Mouse (Mus musculus) cerebellum, adult 2 months (tissue): ENCODE measurements around the gene Cbll1. TPM values are rescaled to one million over a fixed set of nuclear protein-coding genes. Genes with fewer than 3 reads are reported as not detected.
"Not testable (repeated sequence)": the region's sequence is repeated elsewhere in the genome, so short reads cannot be mapped to it uniquely, and the experiment has no call there.

Source experiments
- DNase-seq, 2 experiments: peaks; one replicate each; pipeline ENCODE4 v3.0.0; 2021
- H3K27ac ChIP-seq: fragments of 200-500 bp; 2 replicates; pipeline ENCODE4 v1.5.1; 2012; ENCODE audit warnings: low read length, control low read depth, inconsistent platforms; ENCODE audit not compliant: insufficient read depth
- H3K27me3 ChIP-seq: fragments of 200-500 bp; 2 replicates; pipeline ENCODE4 v1.6.1; 2012; ENCODE audit warnings: inconsistent platforms, mild to moderate bottlenecking, low read length, moderate library complexity; ENCODE audit not compliant: control insufficient read depth, insufficient read depth
- H3K4me1 ChIP-seq: fragments of 200-500 bp; 2 replicates; pipeline ENCODE4 v1.6.1; 2011; ENCODE audit warnings: low read length; ENCODE audit not compliant: control insufficient read depth, insufficient read depth
- H3K4me3 ChIP-seq: fragments of 200-500 bp; replicated peaks from 2 replicates; pipeline ENCODE3; 2011; ENCODE audit warnings: mild to moderate bottlenecking, low read depth, low read length, control low read depth; ENCODE audit not compliant: insufficient read depth
- CTCF ChIP-seq: fragments of 200-500 bp; IDR thresholded peaks from 2 replicates; pipeline ENCODE4 v1.5.1; 2011; ENCODE audit warnings: low read depth, mild to moderate bottlenecking, control low read depth, low read length, moderate library complexity, borderline replicate concordance; ENCODE audit not compliant: insufficient read depth
- POLR2A ChIP-seq: fragments of 200-500 bp; IDR thresholded peaks from 2 replicates; pipeline ENCODE4 v1.6.1; 2011; ENCODE audit warnings: low read length, control low read depth, borderline replicate concordance; ENCODE audit not compliant: insufficient read depth
- WGBS: fragments of 180-500 bp; shearing (Covaris S2); methylation state at CpG from one replicate; pipeline ENCODE4 v1.1.7; 2018; 5-methylcytosine and 5-hydroxymethylcytosine counted together
- polyA plus RNA-seq: library from polyadenylated mRNA; depleted of rRNA; stranded (reverse); fragments of >200 nt; gene quantifications from 2 replicates; pipeline ENCODE4 v1.2.3, GENCODE M21; 2012

The Cbll1 gene
- polyA plus RNA-seq, 1 experiment = 11.3 TPM

DNA sequence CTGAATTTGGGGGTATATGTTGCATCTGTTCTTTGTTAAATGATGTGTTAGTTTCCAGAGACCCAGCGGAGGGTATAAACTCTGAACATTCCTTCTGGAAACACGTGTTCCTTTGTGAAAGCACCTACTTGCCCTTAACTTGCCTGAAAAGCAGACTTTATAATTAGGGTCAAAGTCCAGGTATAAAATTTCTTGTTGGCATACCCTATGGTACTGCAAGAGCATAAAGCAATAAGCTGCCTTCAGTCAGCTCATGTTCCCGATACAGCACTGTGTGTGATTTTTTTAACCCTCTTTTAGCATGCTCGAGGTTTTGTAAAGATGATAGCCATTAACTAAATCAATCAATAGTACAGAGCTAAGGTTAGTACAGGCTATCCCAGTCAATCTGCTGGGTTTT lies 36.8 kb downstream of the Cbll1 start:
- H3K4me1 ChIP-seq = no peaks in the 10 kb centered on the region
- H3K4me3 ChIP-seq = no peak overlapping the region
- TF ChIP-seq CTCF (no peak), POLR2A (no peak)
- no peaks in the 10 kb centered on the region for H3K27me3 ChIP-seq
- 87% methylated on average over 4 of the region's 4 CpGs for WGBS
- DNase-seq = no peak
- no peak overlapping the region for H3K27ac ChIP-seq

GRCm38 (mm10) chr12:31461371-31461770 lies 38.0 kb downstream of the Cbll1 start:
- Histone ChIP-seq H3K27ac (no peak overlapping the region), H3K4me1 (no peaks in the 10 kb centered on the region), H3K4me3 (no peak overlapping the region), H3K27me3 (no peaks in the 10 kb centered on the region)
- WGBS = 93% methylated on average over 9 of the region's 9 CpGs
- no peak for TF ChIP-seq POLR2A
- no peak for TF ChIP-seq CTCF
- DNase-seq = no peak

- H3K4me3 ChIP-seq, H3K27me3 ChIP-seq, H3K27ac ChIP-seq, DNase-seq, H3K4me1 ChIP-seq: not testable (repeated sequence)
- TF ChIP-seq CTCF = peak; percentile 42; the same call in 1 of the 2 replicates
- 20% methylated on average over 3 of the region's 3 CpGs for WGBS
Observed at GRCm38 (mm10) chr12:31460270-31460669, 39.1 kb downstream of the Cbll1 start.

GRCm38 (mm10) chr12:31458474-31458873 lies 40.9 kb downstream of the Cbll1 start:
- WGBS = 64% methylated on average over 4 of the region's 4 CpGs
- no peak for TF ChIP-seq POLR2A
- TF ChIP-seq CTCF = no peak
- H3K27ac ChIP-seq = no peak overlapping the region
- no peak overlapping the region for H3K4me3 ChIP-seq
- no peaks in the 10 kb centered on the region for H3K4me1 ChIP-seq
- DNase-seq = no peak
- no peaks in the 10 kb centered on the region for H3K27me3 ChIP-seq

- WGBS = 85% methylated on average over 9 of the region's 9 CpGs
- TF ChIP-seq CTCF = no peak
- no peak for TF ChIP-seq POLR2A
- Histone ChIP-seq H3K4me1 (no peaks in the 10 kb centered on the region), H3K27me3 (no peaks in the 10 kb centered on the region), H3K27ac (no peak overlapping the region), H3K4me3 (no peak overlapping the region)
- DNase-seq = no peak
Observed at GRCm38 (mm10) chr12:31456271-31456670, 43.1 kb downstream of the Cbll1 start.

- Histone ChIP-seq H3K4me1 (no peaks in the 10 kb centered on the region), H3K27me3 (no peaks in the 10 kb centered on the region), H3K27ac (no peak overlapping the region), H3K4me3 (no peak overlapping the region)
- DNase-seq = no peak
- WGBS = 91% methylated on average over 3 of the region's 3 CpGs
- TF ChIP-seq CTCF = no peak
- TF ChIP-seq POLR2A = no peak
Observed at GRCm38 (mm10) chr12:31449341-31449740, 50.1 kb downstream of the Cbll1 start.

DNA sequence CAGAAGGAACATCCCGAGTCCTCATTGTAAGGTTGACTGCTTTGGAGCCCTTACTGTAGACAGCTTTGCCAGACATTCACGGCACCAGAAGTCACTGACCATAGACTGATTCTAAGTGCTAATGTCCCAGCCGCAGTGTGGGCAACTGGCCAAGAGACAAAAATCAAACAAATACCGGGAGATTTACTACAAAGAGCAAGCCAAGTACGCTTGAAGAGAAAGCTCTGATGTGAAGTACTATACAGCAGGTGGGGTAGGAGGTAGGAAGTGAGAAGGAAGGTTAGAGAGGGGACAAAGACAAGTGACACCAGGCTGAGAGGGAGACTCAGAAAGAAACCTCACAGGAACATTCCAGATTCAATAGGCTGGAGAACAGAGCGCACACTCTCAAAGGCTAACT lies 54.6 kb downstream of the Cbll1 start:
- no peak overlapping the region for H3K4me3 ChIP-seq
- H3K4me1 ChIP-seq = no peaks in the 10 kb centered on the region
- no peak for DNase-seq
- no peak overlapping the region for H3K27ac ChIP-seq
- 17% methylated on average over 6 of the region's 6 CpGs for WGBS
- TF ChIP-seq POLR2A (no peak), CTCF (no peak)
- no peaks in the 10 kb centered on the region for H3K27me3 ChIP-seq

- no peak for DNase-seq
- 1% methylated on average over 11 of the region's 11 CpGs for WGBS
- Histone ChIP-seq H3K27ac (no peak overlapping the region), H3K4me3 (no peak overlapping the region), H3K27me3 (no peaks in the 10 kb centered on the region), H3K4me1 (no peaks in the 10 kb centered on the region)
- TF ChIP-seq CTCF = no peak
- no peak for TF ChIP-seq POLR2A
Observed at GRCm38 (mm10) chr12:31444131-31444546, 55.3 kb downstream of the Cbll1 start.
